Mouse (Mus musculus): ENCODE measurements around the gene Fam208a.

Fam208a gene

DNA sequence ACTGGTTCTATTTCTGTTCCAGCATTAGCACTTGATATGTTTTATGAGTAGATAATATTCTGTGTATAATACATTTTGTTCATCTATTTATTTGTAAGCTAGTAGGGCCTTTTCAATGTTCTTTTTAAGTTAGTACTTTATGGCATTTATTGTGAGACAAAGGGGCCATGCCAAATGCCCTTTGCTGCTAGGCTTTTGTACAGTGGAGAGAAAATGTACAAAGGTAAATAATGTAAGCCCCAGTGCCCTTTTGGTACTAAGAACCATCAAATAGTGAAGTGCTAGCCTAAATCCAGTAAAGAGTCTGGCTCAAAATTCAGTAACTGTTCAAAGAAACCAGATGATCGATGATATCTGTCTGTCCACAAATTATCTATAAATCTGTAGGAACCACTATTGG, 6.3 kb upstream of the Fam208a start:
- no peak for DNase-seq

DNA sequence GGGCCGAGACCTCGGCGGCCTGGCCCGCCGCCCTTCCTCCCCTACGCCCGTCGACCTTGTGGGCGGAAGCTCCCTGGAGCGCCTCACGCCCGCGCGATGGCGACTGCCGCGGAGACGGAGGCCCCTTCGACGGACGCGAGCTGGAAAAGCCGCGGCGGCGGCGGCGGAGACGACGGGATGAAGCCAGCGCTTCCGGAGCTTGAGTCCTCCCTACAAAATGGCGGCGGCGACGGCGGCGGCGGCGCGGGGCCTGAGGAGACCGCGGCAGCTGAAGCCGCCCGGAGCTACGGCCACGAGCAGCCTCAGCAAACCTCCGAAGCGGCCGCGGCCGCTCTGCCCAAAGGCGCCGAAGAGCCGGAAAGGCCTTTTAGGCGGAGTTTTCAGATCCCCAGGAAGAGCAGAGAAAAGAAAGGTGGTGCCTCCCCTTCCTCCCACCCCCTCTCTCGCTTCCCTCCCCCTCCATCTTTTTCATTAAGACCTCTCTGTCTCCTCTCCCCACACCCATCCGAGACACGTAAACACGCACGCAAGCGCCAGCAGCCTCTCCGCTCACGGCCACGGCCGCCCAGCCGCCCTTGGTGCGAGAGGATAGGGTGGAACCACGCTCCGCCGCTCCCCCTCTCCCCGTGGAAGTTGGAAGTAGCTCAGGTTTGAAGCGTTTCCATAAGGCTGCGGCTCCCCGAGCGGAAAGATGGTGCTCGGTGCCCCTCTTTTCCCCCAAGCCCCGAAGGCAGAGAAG, 508 bp downstream of the Fam208a start:
- DNase-seq = peak; percentile 79

- no peak for DNase-seq
Measured at GRCm38 (mm10) chr14:27430280-27430679, 1.6 kb downstream of the Fam208a start.

DNA sequence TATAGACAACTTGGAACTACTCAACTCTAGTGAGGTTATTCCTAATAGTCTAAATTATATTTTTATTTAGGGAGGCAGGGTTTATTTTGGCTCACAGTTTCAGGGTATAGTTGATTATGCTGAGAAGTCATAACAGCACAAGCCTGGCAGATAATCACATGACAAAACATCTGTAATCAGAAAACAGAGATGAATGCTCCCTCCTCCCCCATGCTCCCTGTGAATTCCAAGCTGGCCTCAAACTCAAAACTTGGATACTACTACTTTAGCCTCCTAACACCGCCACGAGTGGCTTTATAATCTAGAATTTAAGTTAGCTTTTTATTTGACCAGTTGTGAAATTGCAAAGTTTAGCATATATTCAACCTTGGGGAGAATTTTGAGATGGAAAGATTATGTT, 3.4 kb downstream of the Fam208a start:
- no peak for DNase-seq

- DNase-seq = no peak
Measured at GRCm38 (mm10) chr14:27436116-27436515, 7.5 kb downstream of the Fam208a start.

- DNase-seq = peak; percentile 32 to 50
Measured at GRCm38 (mm10) chr14:27436826-27437225, 8.2 kb downstream of the Fam208a start.

DNA sequence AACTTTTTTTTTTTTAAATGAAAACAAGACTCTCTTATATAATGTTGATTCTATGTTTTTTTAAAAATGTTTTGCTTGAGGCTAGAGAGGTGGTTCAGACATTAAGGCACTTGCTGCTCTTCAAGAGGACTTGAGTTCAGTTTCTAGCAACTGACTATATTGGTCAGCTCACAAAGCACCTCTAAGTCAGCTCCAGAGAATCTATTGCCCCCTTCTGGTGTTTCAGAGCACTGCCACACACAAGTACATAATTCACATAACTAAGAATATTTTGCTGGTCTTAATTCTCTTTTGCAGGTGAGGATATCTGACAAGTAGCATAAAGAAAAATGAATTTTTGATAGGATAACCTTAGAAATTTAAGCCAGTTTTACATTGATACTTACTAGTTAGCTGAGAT, 12.3 kb downstream of the Fam208a start:
- peak in 1 of 2 experiments; percentile 28 for DNase-seq

- DNase-seq = no peak
Measured at GRCm38 (mm10) chr14:27444851-27445281, 16.2 kb downstream of the Fam208a start.

DNA sequence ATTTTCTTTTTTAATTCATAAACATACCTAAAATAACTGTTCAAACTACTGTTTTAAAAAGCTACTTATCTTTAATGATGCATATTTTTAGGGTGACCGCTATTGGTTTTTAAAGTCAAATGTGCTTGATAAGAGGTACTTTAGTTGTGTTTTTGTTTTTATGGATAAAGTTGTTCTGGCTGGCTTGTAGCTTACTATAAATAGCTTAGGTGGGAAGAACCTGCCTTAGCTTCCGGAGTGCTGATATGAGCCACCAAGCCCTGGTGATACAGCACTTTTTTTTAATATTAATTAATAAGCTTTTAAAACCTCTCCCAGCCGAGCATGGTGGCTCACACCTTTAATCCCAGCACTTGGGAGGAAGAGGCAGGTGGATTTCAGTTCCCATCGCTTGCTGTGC, 18.3 kb downstream of the Fam208a start:
- DNase-seq = no peak

DNA sequence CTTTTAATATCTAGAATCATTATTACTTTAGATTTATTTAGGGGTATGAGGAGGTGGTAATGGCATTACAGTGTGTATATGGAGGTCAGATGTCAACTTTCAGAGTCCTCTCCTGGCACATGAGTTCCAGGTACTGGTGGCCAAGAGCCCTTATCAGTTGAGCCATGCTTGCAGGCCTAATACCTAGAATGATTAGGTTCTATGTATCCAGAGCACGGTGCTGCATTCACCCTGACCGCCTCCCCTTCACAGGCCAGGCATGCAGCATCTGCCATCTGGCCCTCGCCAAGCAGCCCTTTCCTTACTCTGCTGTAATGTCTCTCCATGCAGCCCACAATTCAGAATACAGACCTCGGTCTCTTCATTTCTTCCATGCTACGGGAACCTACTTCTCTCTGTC, 62.8 kb downstream of the Fam208a start:
- DNase-seq = no peak

- DNase-seq = no peak
Measured at GRCm38 (mm10) chr14:27493516-27493915, 64.9 kb downstream of the Fam208a start.

- no peak for DNase-seq
Measured at GRCm38 (mm10) chr14:27501096-27501495, 72.5 kb downstream of the Fam208a start.

- DNase-seq = peak; percentile 98 to 100
Measured at GRCm38 (mm10) chr14:27507894-27508643, 79.4 kb downstream of the Fam208a start, which contains the start of gene Ccdc66. Gene Ccdc66 (minus strand): TSS chr14:27508460.

GRCm38 (mm10) chr14:27508644-27509301, 80.1 kb downstream of the Fam208a start:
- DNase-seq = no peak

- no peak for DNase-seq
Measured at GRCm38 (mm10) chr14:27524541-27524940, 95.9 kb downstream of the Fam208a start.
